Mouse (Mus musculus) CH12.LX (cell line): ENCODE data around the gene Trpv4. TPM values are rescaled to one million over a fixed set of nuclear protein-coding genes. Genes with fewer than 3 reads are reported as not detected.

Experiments
- DNase-seq: peaks from one replicate; pipeline ENCODE4 v3.0.0-alpha.2; 2013; ENCODE audit errors: extremely low read depth
- H3K27ac ChIP-seq: 2 replicates; pipeline ENCODE4 v1.5.1; 2012; ENCODE audit warnings: low read depth, mild to moderate bottlenecking, control low read depth, moderate library complexity; ENCODE audit not compliant: insufficient read depth
- H3K27me3 ChIP-seq: replicated peaks from 2 replicates; pipeline ENCODE3; 2012; ENCODE audit warnings: inconsistent platforms
- H3K36me3 ChIP-seq, 2 experiments: replicated peaks in 1 of 2; 2 replicates each; pipeline versions ENCODE3 to v1.6.1; 2012; ENCODE audit warnings: inconsistent platforms in 1 of 2, low read length in 1 of 2, mild to moderate bottlenecking in 1 of 2, mixed read lengths in 1 of 2, moderate library complexity in 1 of 2; ENCODE audit not compliant: control insufficient read depth in 1 of 2, insufficient read depth in 1 of 2
- H3K4me1 ChIP-seq, 2 experiments: 2 replicates each; pipeline ENCODE4 v1.6.1; 2012; ENCODE audit warnings: inconsistent platforms in 1 of 2, moderate library complexity in 1 of 2; ENCODE audit not compliant: insufficient read depth in 2 of 2, control insufficient read depth in 1 of 2
- H3K4me2 ChIP-seq: 2 replicates; pipeline ENCODE4 v1.6.1; 2012; ENCODE audit warnings: low read depth, mild to moderate bottlenecking, control low read depth; ENCODE audit not compliant: poor library complexity, insufficient read depth, severe bottlenecking
- H3K4me3 ChIP-seq, 3 experiments: fragments of 150-350 bp in 1 of 3; sonication (generic) in 1 of 3; replicated peaks in 1 of 3; 2 replicates each; pipeline versions ENCODE3 to v1.5.1; 2011 to 2012; ENCODE audit warnings: low read depth in 2 of 3, low read length in 2 of 3, mild to moderate bottlenecking in 2 of 3, moderate library complexity in 2 of 3, control low read depth in 1 of 3, improper control_type of control experiment in 1 of 3, inconsistent platforms in 1 of 3, mixed read lengths in 1 of 3; ENCODE audit not compliant: poor library complexity in 1 of 3
- H3K79me2 ChIP-seq: replicated peaks from 2 replicates; pipeline ENCODE4 v1.6.1; 2012; ENCODE audit warnings: mild to moderate bottlenecking, moderate library complexity; ENCODE audit not compliant: control insufficient read depth, poor library complexity, insufficient read depth, severe bottlenecking; ENCODE audit errors: extremely low read depth
- H3K9ac ChIP-seq: 2 replicates; pipeline ENCODE4 v1.6.1; 2012; ENCODE audit warnings: low read depth, mild to moderate bottlenecking, control low read depth, moderate library complexity; ENCODE audit not compliant: insufficient read depth
- H3K9me3 ChIP-seq: replicated peaks from 2 replicates; pipeline ENCODE3; 2012; ENCODE audit warnings: low read length, inconsistent platforms, mixed read lengths
- CHD1 ChIP-seq: IDR thresholded peaks from 2 replicates; pipeline ENCODE4 v1.6.1; 2012; ENCODE audit warnings: low read depth, low read length, improper control_type of control experiment, inconsistent platforms
- HCFC1 ChIP-seq: IDR thresholded peaks from 2 replicates; pipeline ENCODE4 v1.6.1; 2012; ENCODE audit warnings: low read depth, mild to moderate bottlenecking, inconsistent platforms, low read length, improper control_type of control experiment
- IRF4 ChIP-seq: IDR thresholded peaks from 2 replicates; pipeline ENCODE4 v1.6.1; 2014; ENCODE audit warnings: low read depth, mild to moderate bottlenecking, inconsistent platforms, low read length, improper control_type of control experiment
- MAZ ChIP-seq: IDR thresholded peaks from 2 replicates; pipeline ENCODE4 v1.6.1; 2012; ENCODE audit warnings: low read depth, mild to moderate bottlenecking, inconsistent platforms, low read length, improper control_type of control experiment, moderate library complexity
- NELFE ChIP-seq: IDR thresholded peaks from 2 replicates; pipeline ENCODE4 v1.6.1; 2011; ENCODE audit warnings: low read depth, low read length, improper control_type of control experiment
- NRF1 ChIP-seq: IDR thresholded peaks from 2 replicates; pipeline ENCODE4 v1.6.1; 2014; ENCODE audit warnings: low read depth, mild to moderate bottlenecking, inconsistent platforms, low read length, improper control_type of control experiment, moderate library complexity
- PAX5 ChIP-seq: IDR thresholded peaks from 2 replicates; pipeline ENCODE4 v1.6.1; 2012; ENCODE audit warnings: low read length, inconsistent platforms, mixed read lengths
- POLR2A ChIP-seq: IDR thresholded peaks from 2 replicates; pipeline ENCODE4 v1.6.1; 2011; ENCODE audit warnings: low read depth, mild to moderate bottlenecking, improper control_type of control experiment, low read length
- POLR2AphosphoS2 ChIP-seq: IDR thresholded peaks from 2 replicates; pipeline ENCODE4 v1.6.1; 2011; ENCODE audit warnings: low read depth, low read length, improper control_type of control experiment
- RAD21 ChIP-seq: IDR thresholded peaks from 2 replicates; pipeline ENCODE4 v1.6.1; 2011; ENCODE audit warnings: low read depth, mild to moderate bottlenecking, low read length, improper control_type of control experiment, moderate library complexity
- SIN3A ChIP-seq: IDR thresholded peaks from 2 replicates; pipeline ENCODE4 v1.6.1; 2012; ENCODE audit warnings: low read length, improper control_type of control experiment, inconsistent platforms
- TBP ChIP-seq: conservative IDR thresholded peaks from 2 replicates; pipeline ENCODE4 v1.6.1; 2011; ENCODE audit warnings: low read depth, low read length, improper control_type of control experiment
- UBTF ChIP-seq: IDR thresholded peaks from 2 replicates; pipeline ENCODE4 v1.6.1; 2012; ENCODE audit warnings: low read depth, mild to moderate bottlenecking, inconsistent platforms, low read length, improper control_type of control experiment, moderate library complexity
- ZKSCAN1 ChIP-seq: IDR thresholded peaks from 2 replicates; pipeline ENCODE4 v1.6.1; 2012; ENCODE audit warnings: low read depth, inconsistent platforms, low read length, improper control_type of control experiment, borderline replicate concordance
- ZNF384 ChIP-seq: IDR thresholded peaks from 2 replicates; pipeline ENCODE4 v1.6.1; 2012; ENCODE audit warnings: low read depth, low read length, improper control_type of control experiment, inconsistent platforms
- dilution Hi-C: fragments of 300-500 bp; cut with MboI; formaldehyde crosslinking; loops from 2 replicates; pipeline ENCODE4 v1.14.3; 2020; ENCODE audit warnings: low sequenced_read_pairs; ENCODE audit not compliant: extremely low pct_unique_long_range_greater_than_20kb, extremely low pct_ligation_motif_present
- in situ Hi-C: fragments of 300-500 bp; cut with MboI; formaldehyde crosslinking; loops from 3 replicates; pipeline ENCODE4 v1.14.3; 2019; ENCODE audit warnings: low sequenced_read_pairs, low pct_ligation_motif_present, low pct_unique_long_range_greater_than_20kb, mixed read lengths
- polyA plus RNA-seq: library from polyadenylated mRNA; unstranded; fragments of >175 nt; gene quantifications from 2 replicates; pipeline ENCODE4 v1.2.1, GENCODE M21; 2012; ENCODE audit warnings: low read depth; ENCODE audit not compliant: insufficient read length
- total RNA-seq, 2 experiments: library from RNA; depleted of rRNA; stranded (reverse); fragments of 300-350 nt in 1 of 2; fragments of >200 nt in 1 of 2; gene quantifications; 2 replicates each; pipeline ENCODE4 v1.2.3; 2012 to 2014

The Trpv4 gene
- total and polyA plus RNA-seq, 3 experiments, result 0.24 TPM; not detected in 2

DNA sequence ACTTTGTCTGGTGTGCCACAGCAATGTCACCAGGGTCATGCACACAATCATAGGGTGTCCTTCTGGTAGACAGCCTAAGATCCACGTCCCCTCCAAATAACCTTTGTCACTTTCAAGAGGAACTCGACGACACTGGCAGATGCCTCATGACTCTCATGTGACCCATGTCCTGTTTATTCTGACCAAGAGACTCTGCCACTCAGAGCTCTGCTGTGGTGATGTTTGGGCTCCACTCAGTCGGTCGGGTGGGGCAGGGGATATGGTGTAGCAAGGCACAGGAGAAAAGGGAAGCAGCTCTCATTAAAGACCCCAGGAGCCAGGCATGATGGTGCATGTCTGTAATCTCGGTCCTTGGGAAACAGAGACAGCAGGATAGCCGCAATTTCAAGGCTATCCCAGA lies 40.8 kb upstream of the Trpv4 start:
- no peaks in the 10 kb centered on the region for H3K79me2 ChIP-seq
- peaks cover 4% of the 10 kb centered on the region for H3K27me3 ChIP-seq
- no peak overlapping the region for H3K4me3 ChIP-seq
- H3K27ac ChIP-seq, result no peak overlapping the region
- no peak for DNase-seq
- H3K36me3 ChIP-seq, result no peaks in the 10 kb centered on the region
- no peak for TF ChIP-seq IRF4
- TF ChIP-seq, all 38 proteins: peak for 0
- Histone ChIP-seq H3K4me1 (peaks cover 0 to 6% of the 10 kb centered on the region in 2 experiments; a peak in 2 of 4 replicates), H3K4me2 (no peak overlapping the region), H3K9ac (no peak overlapping the region), H3K9me3 (no peaks in the 10 kb centered on the region)
- in situ Hi-C loops (no loop called here), dilution Hi-C loops (no loop called here)

GRCm38 (mm10) chr5:114698044-114698746 lies 40.0 kb upstream of the Trpv4 start:
- H3K9me3 ChIP-seq, result no peaks in the 10 kb centered on the region
- dilution Hi-C loops, result no loop called here
- H3K27me3 ChIP-seq, result peaks cover 10% of the 10 kb centered on the region
- peaks cover 0 to 6% of the 10 kb centered on the region in 2 experiments; a peak in 2 of 4 replicates for H3K4me1 ChIP-seq
- H3K79me2 ChIP-seq, result no peaks in the 10 kb centered on the region
- in situ Hi-C loops, result no loop called here
- no peak overlapping the region for H3K27ac ChIP-seq
- H3K4me3 ChIP-seq, result no peak overlapping the region
- no peak for DNase-seq
- TF ChIP-seq SIN3A, result no peak
- no peak for TF ChIP-seq MAZ
- no peak for TF ChIP-seq NRF1
- TF ChIP-seq ZNF384, result no peak
- TF ChIP-seq TBP, result no peak
- TF ChIP-seq ZKSCAN1, result no peak
- no peak for TF ChIP-seq POLR2AphosphoS2
- TF ChIP-seq PAX5, result no peak
- TF ChIP-seq UBTF, result no peak
- TF ChIP-seq NELFE, result no peak
- no peak for TF ChIP-seq HCFC1
- TF ChIP-seq POLR2A, result no peak
- no peak for TF ChIP-seq RAD21
- TF ChIP-seq CHD1, result no peak
- H3K36me3 ChIP-seq, result no peaks in the 10 kb centered on the region
- no peak overlapping the region for H3K4me2 ChIP-seq
- H3K9ac ChIP-seq, result no peak overlapping the region
